9 mouse cellular contexts compared by ENCODE assay signal in the genomic region with DNA sequence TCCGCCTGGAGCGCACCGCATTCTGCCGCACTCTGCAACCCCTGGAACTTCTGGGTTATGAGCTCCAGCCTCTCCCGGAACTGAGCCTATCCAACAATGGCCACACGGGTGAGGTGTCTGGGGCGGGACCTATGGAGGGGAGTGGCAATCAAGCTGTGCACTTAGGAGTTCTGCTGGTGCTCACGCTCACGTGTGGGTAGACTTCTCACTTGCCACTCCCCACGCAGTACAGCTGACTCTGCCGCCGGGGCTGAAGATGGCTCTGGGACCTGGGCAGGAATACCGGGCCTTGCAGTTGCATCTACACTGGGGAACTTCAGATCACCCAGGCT. TPM values are rescaled to one million over a fixed set of nuclear protein-coding genes. Genes with fewer than 3 reads are reported as not detected.
DNase-seq lines count a peak whose midpoint lies in the region; ATAC-seq and TF ChIP-seq lines count a peak whose summit lies in the region.
"Had no signal": no experiment of that assay in that cellular context is flagged by ENCODE, and none has a peak within 500 bp of the region (broad histone marks: within the 10 kb centered on the region; RNA-seq: fewer than 3 reads in every experiment).

No protein-coding gene starts in this region.

- no peak overlapping the region for H3K27ac ChIP-seq in forebrain, embryonic 16.5 days (ENCODE audit: low read length)
- no peak overlapping the region for H3K27ac ChIP-seq in kidney, adult 2 months (ENCODE audit: insufficient read depth, low read depth, low read length)
- H3K27ac ChIP-seq in lung, embryonic 16.5 days (ENCODE audit: low read length) = peak overlapping the region; percentile 33; the same call in 1 of the 2 replicates
- H3K27ac ChIP-seq in neural tube, embryonic 15.5 days (replicated peaks) = no peak overlapping the region

- H3K9me3 ChIP-seq in forebrain, embryonic 16.5 days (ENCODE audit: control insufficient read depth, low read length) = no peaks in the 10 kb centered on the region
- H3K9me3 ChIP-seq in lung, embryonic 16.5 days (ENCODE audit: control insufficient read depth, low read length) = no peaks in the 10 kb centered on the region
- H3K9me3 ChIP-seq in neural tube, embryonic 15.5 days (replicated peaks) = no peaks in the 10 kb centered on the region

- H3K27me3 ChIP-seq in forebrain, embryonic 16.5 days (replicated peaks; ENCODE audit: control insufficient read depth, insufficient read depth, low read length) = no peaks in the 10 kb centered on the region; the same call in 1 of the 2 replicates
- H3K27me3 ChIP-seq in kidney, adult 2 months (replicated peaks; ENCODE audit: control insufficient read depth, insufficient read depth, low read length) = no peaks in the 10 kb centered on the region
- no peaks in the 10 kb centered on the region for H3K27me3 ChIP-seq in lung, embryonic 16.5 days (ENCODE audit: control insufficient read depth, insufficient read depth, low read depth, low read length)
- H3K27me3 ChIP-seq in neural tube, embryonic 15.5 days (replicated peaks) = 0 out of 2 replicates have a peak, but pooled peaks cover 17% of the 10 kb centered on the region

- peak overlapping the region; percentile 31 for H3K4me3 ChIP-seq in forebrain, embryonic 16.5 days (replicated peaks; ENCODE audit: low read length)
- peak overlapping the region; percentile 60 for H3K4me3 ChIP-seq in kidney, adult 2 months (ENCODE audit: insufficient read depth, low read depth, low read length)
- H3K4me3 ChIP-seq in lung, embryonic 16.5 days (ENCODE audit: low read length) = peak overlapping the region; percentile 56
- H3K4me3 ChIP-seq in neural tube, embryonic 15.5 days (replicated peaks) = peak overlapping the region; percentile 32

- no peak for TF ChIP-seq CTCF in kidney, adult 2 months (conservative IDR thresholded peaks at IDR 0.05; ENCODE audit: insufficient read depth, insufficient read length, low read depth, low read length)

- H3K9ac ChIP-seq in forebrain, embryonic 16.5 days (replicated peaks; ENCODE audit: low read depth, low read length) = 0 out of 2 replicates have a peak overlapping the region, but pooled peaks have one; percentile 5
- H3K9ac ChIP-seq in lung, embryonic 16.5 days (ENCODE audit: low read length) = peak overlapping the region; percentile 73
- H3K9ac ChIP-seq in neural tube, embryonic 15.5 days (replicated peaks) = no peak overlapping the region

- no peaks in the 10 kb centered on the region for H3K36me3 ChIP-seq in forebrain, embryonic 16.5 days (ENCODE audit: control insufficient read depth, insufficient read depth)
- no peaks in the 10 kb centered on the region for H3K36me3 ChIP-seq in kidney, adult 2 months (ENCODE audit: control insufficient read depth, insufficient read depth, low read length)
- H3K36me3 ChIP-seq in lung, embryonic 16.5 days (ENCODE audit: control insufficient read depth, insufficient read depth, low read length) = no peaks in the 10 kb centered on the region
- H3K36me3 ChIP-seq in neural tube, embryonic 15.5 days = no peaks in the 10 kb centered on the region

- TF ChIP-seq POLR2A in kidney, adult 2 months (IDR thresholded peaks at IDR 0.05; ENCODE audit: low read depth, low read length) = no peak

- 7% methylated on average over 13 of the region's 13 CpGs for WGBS in forebrain, embryonic 16.5 days
- WGBS in kidney, adult 2 months = 3% methylated on average over 13 of the region's 13 CpGs
- WGBS in lung, embryonic 16.5 days = 1% methylated on average over 13 of the region's 13 CpGs
- 5% methylated on average over 13 of the region's 13 CpGs for WGBS in neural tube, embryonic 15.5 days

- DNase-seq in cerebellum, postnatal 36 days = no peak
- DNase-seq in adrenal gland, postnatal 25 days = peak; percentile 69
- peak; percentile 73 for DNase-seq in kidney, adult 2 months
- DNase-seq in frontal cortex, postnatal 14 days (ENCODE audit: low spot score in 2 of 2) = no peak

- peaks cover 13% of the 10 kb centered on the region for H3K4me1 ChIP-seq in forebrain, embryonic 16.5 days (replicated peaks; ENCODE audit: control insufficient read depth, insufficient read depth, low read length)
- peaks cover 18% of the 10 kb centered on the region for H3K4me1 ChIP-seq in kidney, adult 2 months (ENCODE audit: control insufficient read depth, insufficient read depth, low read length)
- H3K4me1 ChIP-seq in lung, embryonic 16.5 days (replicated peaks; ENCODE audit: control insufficient read depth, insufficient read depth, low read length) = peaks cover 10% of the 10 kb centered on the region
- peaks cover 17% of the 10 kb centered on the region for H3K4me1 ChIP-seq in neural tube, embryonic 15.5 days

- 0 out of 2 replicates have a peak, but pooled peaks have one; percentile 11 for ATAC-seq in cerebellum, adult (ENCODE audit: insufficient number of reproducible peaks, low FRiP score, low TSS enrichment)
- peak; percentile 28; the same call in 1 of the 2 replicates for ATAC-seq in forebrain, embryonic 16.5 days
- ATAC-seq in lung, embryonic 16.5 days (ENCODE audit: low read depth) = peak; percentile 88
- ATAC-seq in neural tube, embryonic 15.5 days (ENCODE audit: low FRiP score) = no peak

- H3K4me2 ChIP-seq in forebrain, embryonic 16.5 days (ENCODE audit: low read length) = peak overlapping the region; percentile 52
- H3K4me2 ChIP-seq in lung, embryonic 16.5 days (ENCODE audit: low read depth, low read length) = peak overlapping the region; percentile 85
- peak overlapping the region; percentile 58 for H3K4me2 ChIP-seq in neural tube, embryonic 15.5 days

RNA-seq across cellular contexts. Expression of a gene that starts 1.9 kb away (rescaled TPM):
- total RNA-seq in adrenal gland, postnatal 25 days (2021) = 0.61 TPM in 1 of 2 replicates, not detected in the other
- 0.16 and 0.20 TPM in 2 replicates for polyA plus RNA-seq in forebrain, embryonic 16.5 days (2015; fragmentation: Nextera tagmentation; extraction: Ambion mirVana)
- polyA plus RNA-seq in kidney, adult 2 months (2012; rRNA removed) = 4.9 and 5.8 TPM in 2 replicates
- polyA plus RNA-seq in lung, embryonic 16.5 days (2015; fragmentation: Nextera tagmentation; extraction: Ambion mirVana) = 5.5 and 6.4 TPM in 2 replicates
- polyA plus RNA-seq in neural tube, embryonic 15.5 days (2015; fragmentation: Nextera tagmentation; extraction: Ambion mirVana) = 0.17 and 1.3 TPM in 2 replicates

RNA-seq across cellular contexts. Expression of a gene that starts 9.1 kb away (rescaled TPM):
- 4.6 and 7.4 TPM in 2 replicates for total RNA-seq in adrenal gland, postnatal 25 days (2021)
- polyA plus RNA-seq in forebrain, embryonic 16.5 days (2015; fragmentation: Nextera tagmentation; extraction: Ambion mirVana) = 17.4 and 18.8 TPM in 2 replicates
- 17.3 and 26.6 TPM in 2 replicates for polyA plus RNA-seq in kidney, adult 2 months (2012; rRNA removed)
- 47.7 and 56.1 TPM in 2 replicates for polyA plus RNA-seq in lung, embryonic 16.5 days (2015; fragmentation: Nextera tagmentation; extraction: Ambion mirVana)
- polyA plus RNA-seq in neural tube, embryonic 15.5 days (2015; fragmentation: Nextera tagmentation; extraction: Ambion mirVana) = 5.9 and 15.4 TPM in 2 replicates

RNA-seq across cellular contexts. Expression of a gene that starts 14.9 kb away (rescaled TPM):
- 98.8 and 110 TPM in 2 replicates for total RNA-seq in adrenal gland, postnatal 25 days (2021)
- 10.5 and 13.2 TPM in 2 replicates for polyA plus RNA-seq in forebrain, embryonic 16.5 days (2015; fragmentation: Nextera tagmentation; extraction: Ambion mirVana)
- 10.8 and 51.9 TPM in 2 replicates for polyA plus RNA-seq in kidney, adult 2 months (2012; rRNA removed)
- polyA plus RNA-seq in lung, embryonic 16.5 days (2015; fragmentation: Nextera tagmentation; extraction: Ambion mirVana) = 203 and 218 TPM in 2 replicates
- 51.4 and 85.4 TPM in 2 replicates for polyA plus RNA-seq in neural tube, embryonic 15.5 days (2015; fragmentation: Nextera tagmentation; extraction: Ambion mirVana)

RNA-seq across cellular contexts. Expression of a gene that starts 15.9 kb away (rescaled TPM):
- total RNA-seq in adrenal gland, postnatal 25 days (2021) = 54.6 and 58.2 TPM in 2 replicates
- 62.0 and 63.1 TPM in 2 replicates for polyA plus RNA-seq in forebrain, embryonic 16.5 days (2015; fragmentation: Nextera tagmentation; extraction: Ambion mirVana)
- polyA plus RNA-seq in kidney, adult 2 months (2012; rRNA removed) = 529 and 664 TPM in 2 replicates
- 73.7 and 73.8 TPM in 2 replicates for polyA plus RNA-seq in lung, embryonic 16.5 days (2015; fragmentation: Nextera tagmentation; extraction: Ambion mirVana)
- 88.9 and 89.8 TPM in 2 replicates for polyA plus RNA-seq in neural tube, embryonic 15.5 days (2015; fragmentation: Nextera tagmentation; extraction: Ambion mirVana)

RNA-seq across cellular contexts. Expression of a gene that starts 25.1 kb away (rescaled TPM):
- 0.24 TPM in 1 of 2 replicates, not detected in the other for total RNA-seq in adrenal gland, postnatal 25 days (2021)
- not detected in 2 replicates for polyA plus RNA-seq in forebrain, embryonic 16.5 days (2015; fragmentation: Nextera tagmentation; extraction: Ambion mirVana)
- polyA plus RNA-seq in kidney, adult 2 months (2012; rRNA removed) = 0.23 and 1.4 TPM in 2 replicates
- 0.25 and 0.74 TPM in 2 replicates for polyA plus RNA-seq in lung, embryonic 16.5 days (2015; fragmentation: Nextera tagmentation; extraction: Ambion mirVana)
- 1.9 TPM in 1 of 2 replicates, not detected in the other for polyA plus RNA-seq in neural tube, embryonic 15.5 days (2015; fragmentation: Nextera tagmentation; extraction: Ambion mirVana)
- total RNA-seq: left cerebral cortex, postnatal 10 days had no signal

Comparison
In these comparisons a context has a peak if more than half of its experiments do, and no peak if none do; other contexts are left out.
1. DNase-seq: peak in adrenal gland, postnatal 25 days (single experiment) and kidney, adult 2 months (single experiment); none in cerebellum, postnatal 36 days (0 of 2) and frontal cortex, postnatal 14 days (0 of 2).
2. Peak in every context shown above with its lines, with median percentiles within 50 percentile points of each other: H3K4me2 ChIP-seq and H3K4me3 ChIP-seq.